Mouse (Mus musculus) urinary bladder, postnatal 4 days (tissue): ENCODE measurements around the gene Iqcd.
A peak's percentile ranks its signal among the peaks of the same experiment; 100 is the strongest.

Experiments used
- DNase-seq, 2 experiments: peaks; one replicate each; pipeline ENCODE4 v3.0.0; 2021 to 2022; ENCODE audit warnings: low spot score in 2 of 2

The Iqcd gene

GRCm38 (mm10) chr5:120603515-120603914, 14.7 kb downstream of the Iqcd start:
- no peak for DNase-seq

GRCm38 (mm10) chr5:120604839-120605238, 16.0 kb downstream of the Iqcd start:
- DNase-seq, result peak in 1 of 2 experiments; percentile 84

DNA sequence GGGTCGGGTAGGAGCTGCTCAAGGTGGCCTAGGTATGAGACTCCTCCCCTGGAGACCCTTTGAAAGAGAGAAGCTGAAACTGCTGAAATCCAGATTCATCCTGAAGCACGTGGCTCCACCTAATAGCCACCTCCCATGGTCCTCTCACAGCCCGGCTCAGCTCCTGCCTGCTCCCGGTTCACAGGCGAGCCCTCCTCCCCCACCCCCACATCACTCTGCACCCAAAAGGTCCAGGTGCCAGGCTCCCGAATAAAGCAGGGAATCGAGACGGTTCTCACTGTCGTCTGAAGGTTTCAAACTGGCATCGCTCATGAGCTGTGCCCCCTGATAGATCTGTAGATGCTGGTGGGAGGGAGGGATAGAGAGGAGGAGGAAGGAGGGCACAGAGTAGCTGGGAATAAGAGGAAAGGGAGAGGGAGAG, 16.4 kb downstream of the Iqcd start:
- DNase-seq, result no peak

GRCm38 (mm10) chr5:120605688-120606087, 16.9 kb downstream of the Iqcd start:
- DNase-seq, result peak; percentile 76 to 92

DNA sequence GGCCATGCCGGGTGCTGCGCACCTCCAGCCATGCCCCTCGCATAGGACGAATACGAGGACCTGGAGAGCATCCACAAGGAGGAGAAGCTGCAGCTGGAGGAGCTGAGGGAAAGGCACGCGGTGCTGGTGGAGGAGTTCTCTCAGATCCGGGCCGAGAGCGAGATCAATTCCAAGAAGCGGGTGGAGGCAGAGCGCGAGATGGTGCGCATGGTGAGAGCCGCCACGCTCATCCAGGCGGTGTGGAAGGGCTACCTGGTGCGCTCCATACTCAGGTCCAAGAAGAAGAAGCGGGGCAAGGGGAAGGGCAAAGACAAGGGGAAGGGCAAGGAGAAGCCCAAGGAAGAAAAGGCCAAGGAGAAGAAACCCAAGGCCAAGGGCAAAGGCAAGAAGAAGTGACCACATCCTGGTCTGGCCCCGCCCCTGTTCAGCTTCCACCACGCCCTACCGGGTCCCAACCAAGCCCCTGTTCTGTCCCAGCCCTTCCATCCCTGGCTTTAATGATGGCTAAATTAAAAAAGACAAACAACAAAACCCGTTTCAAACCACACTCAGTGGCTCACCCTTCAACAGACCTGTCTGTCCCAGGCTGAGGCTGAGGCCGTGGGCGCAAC, 17.9 kb downstream of the Iqcd start:
- no peak for DNase-seq

- DNase-seq, result no peak
Observed at GRCm38 (mm10) chr5:120607335-120607734, 18.5 kb downstream of the Iqcd start.

DNA sequence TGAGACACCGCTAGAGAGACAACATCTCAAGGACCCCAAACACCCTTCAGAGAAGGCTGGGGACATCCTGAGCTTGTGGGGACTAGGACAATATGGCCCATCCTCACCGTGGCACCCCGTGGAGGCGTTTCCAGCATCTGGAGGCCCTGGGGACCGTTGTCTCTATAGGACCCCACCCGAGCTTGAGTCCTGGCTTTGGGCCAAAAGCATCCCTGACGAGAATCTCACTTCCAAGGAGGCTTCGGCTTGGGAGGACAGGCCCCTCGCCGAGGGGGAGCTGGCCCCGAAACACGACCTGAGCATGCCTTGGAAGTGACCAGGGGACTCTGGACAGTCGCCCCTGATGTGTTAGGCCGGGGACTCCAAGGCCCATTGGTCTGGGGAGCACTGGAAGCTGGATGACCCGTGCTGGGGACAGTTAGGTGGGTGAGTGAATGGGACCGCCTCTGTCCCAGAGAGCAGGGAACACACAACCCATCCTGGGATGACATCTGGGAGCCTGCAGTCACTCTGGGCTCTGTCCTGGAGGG, 20.5 kb downstream of the Iqcd start:
- DNase-seq, result no peak

GRCm38 (mm10) chr5:120610906-120611305, 22.1 kb downstream of the Iqcd start:
- DNase-seq, result no peak

DNA sequence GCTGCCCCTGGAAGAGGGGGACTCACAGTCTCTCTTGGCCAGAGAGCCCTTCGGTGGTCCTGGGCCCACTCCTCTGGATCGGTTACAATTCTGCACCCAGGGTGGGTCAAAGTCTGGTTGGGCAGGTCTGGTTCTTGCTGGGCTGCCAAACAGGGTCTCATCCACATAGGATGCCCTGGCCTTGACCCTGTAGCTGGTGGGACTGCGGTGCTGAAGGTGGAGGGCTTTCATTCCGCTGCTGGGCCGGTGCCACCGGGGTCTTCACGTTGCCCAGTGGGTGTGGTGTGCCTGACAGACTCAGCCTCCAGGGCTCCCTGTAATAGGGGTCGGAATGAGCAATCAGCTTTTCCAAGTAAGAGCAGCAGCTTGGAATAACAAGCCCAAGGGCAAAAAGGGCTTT, 22.6 kb downstream of the Iqcd start:
- DNase-seq, result no peak

DNA sequence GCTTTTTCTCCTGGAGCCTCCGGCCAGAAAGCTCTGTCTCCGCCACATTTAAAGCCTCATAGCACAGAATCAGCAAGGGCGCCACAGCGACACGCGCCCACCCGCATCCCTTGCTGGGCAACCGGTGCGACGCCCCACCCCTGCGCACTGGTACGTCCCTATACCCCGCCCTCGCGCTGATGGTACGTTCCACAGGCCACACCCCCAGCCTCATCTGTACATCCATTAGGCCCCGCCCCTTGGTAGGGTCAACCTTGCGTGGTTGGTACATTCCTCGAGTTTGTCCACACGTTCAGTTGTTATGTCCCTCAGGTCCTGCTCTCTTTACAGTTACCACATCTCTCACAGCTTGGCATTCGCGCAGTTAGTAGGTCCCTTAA, 23.6 kb downstream of the Iqcd start, which contains the start of the genes Rita1 and Ddx54:
TSS of gene Rita1 (minus strand) at position 148 of the 380 bp plus-strand sequence.
TSS of gene Ddx54 (plus strand) at position 298 of the 380 bp plus-strand sequence.
- peak; percentile 94 to 96 for DNase-seq

DNA sequence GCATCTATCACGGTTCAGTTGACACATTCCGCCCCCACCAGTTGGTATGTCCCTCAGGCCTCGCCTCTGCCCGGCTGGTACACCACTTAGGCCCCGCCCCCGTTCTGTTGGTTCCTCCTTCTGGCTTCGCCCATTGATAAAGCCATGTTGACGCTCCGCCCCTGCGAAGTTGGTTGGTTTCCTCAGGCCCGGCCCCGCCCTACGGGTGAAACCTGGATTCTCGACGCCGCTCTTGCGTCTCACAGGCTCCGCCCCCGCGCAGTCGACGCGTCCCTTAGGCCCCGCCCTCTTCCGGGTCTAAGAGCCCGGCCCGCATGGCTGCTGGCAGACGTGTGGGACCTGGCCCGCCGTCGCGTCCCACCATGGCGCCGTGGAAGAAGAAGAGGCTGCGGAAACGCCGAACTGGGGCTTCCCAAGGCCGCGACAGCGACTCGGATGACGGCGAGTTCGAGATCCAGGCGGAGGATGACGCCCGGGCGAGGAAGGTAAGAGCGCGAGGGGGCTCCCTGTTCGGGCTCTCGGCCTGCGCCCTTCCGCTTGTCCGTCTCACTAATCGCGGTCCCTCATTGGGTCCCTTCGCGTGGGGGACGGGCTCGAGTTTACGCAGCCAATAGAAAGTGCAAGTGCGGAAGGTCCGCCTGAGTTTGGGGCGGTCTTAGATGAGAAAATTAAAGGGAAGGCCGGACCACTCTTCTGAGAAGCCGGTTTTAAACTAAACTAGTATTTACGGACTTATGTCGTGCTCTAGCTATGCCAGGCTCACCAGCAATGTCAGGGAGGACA, 24.2 kb downstream of the Iqcd start:
- peak; percentile 100 for DNase-seq

- DNase-seq, result no peak
Observed at GRCm38 (mm10) chr5:120615903-120616302, 27.1 kb downstream of the Iqcd start.

- DNase-seq, result no peak
Observed at GRCm38 (mm10) chr5:120618778-120619177, 30.0 kb downstream of the Iqcd start.

- DNase-seq, result no peak
Observed at GRCm38 (mm10) chr5:120619201-120619600, 30.4 kb downstream of the Iqcd start.

DNA sequence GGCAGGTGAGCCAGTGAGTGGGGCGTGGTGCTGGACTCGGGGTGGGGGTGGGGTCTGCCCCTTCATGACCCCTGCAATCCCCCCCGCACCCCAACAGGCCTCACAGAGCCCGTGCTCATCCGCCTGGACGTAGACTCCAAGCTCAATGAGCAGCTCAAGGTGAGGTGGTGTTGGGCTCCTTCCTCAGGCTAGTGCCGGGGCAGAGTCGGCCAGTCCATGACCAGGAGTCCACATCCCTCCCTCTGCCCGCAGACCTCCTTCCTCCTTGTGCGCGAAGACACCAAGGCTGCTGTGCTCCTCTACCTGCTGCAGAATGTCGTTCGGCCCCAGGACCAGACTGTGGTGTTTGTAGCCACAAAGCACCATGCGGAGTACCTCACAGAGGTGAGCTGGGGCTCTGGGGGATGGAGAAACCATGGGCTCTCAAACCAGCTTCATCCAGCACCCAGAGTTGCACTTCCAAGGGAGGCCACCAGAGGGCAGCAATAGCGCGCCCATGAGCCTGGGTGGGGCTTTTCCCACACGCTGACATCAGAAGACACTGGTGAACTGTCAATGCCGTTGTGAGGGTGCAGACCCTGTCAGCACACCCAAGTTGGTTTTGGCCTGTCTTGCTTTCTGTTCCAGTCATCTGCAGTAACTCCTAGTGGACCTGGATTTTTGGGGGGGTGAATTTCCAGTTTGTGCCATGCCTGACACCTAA, 31.7 kb downstream of the Iqcd start:
- DNase-seq, result peak; percentile 68 to 85

GRCm38 (mm10) chr5:120621078-120621765, 32.4 kb downstream of the Iqcd start:
- no peak for DNase-seq

GRCm38 (mm10) chr5:120621846-120622197, 33.0 kb downstream of the Iqcd start:
- no peak for DNase-seq

GRCm38 (mm10) chr5:120622198-120622851, 33.5 kb downstream of the Iqcd start:
- no peak for DNase-seq

DNA sequence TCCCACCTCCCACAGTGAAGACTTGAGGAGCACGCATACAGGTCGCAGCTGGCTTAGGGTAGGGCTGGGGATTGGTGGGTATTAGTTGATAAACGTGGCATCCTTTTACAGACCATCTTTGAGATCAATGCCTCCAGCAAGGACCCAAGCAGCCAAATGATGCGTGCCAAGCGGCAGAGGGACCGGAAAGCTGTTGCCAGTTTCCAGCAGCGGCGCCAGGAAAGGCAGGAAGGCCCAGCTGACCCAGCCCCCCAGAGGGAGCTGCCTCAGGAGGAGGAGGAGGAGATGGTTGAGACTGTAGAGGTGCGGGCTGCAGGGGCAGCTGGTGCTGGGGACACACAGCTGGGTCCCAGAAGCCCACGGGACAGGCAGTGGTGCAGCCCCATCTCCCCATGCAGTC, 35.6 kb downstream of the Iqcd start:
- DNase-seq, result no peak

DNA sequence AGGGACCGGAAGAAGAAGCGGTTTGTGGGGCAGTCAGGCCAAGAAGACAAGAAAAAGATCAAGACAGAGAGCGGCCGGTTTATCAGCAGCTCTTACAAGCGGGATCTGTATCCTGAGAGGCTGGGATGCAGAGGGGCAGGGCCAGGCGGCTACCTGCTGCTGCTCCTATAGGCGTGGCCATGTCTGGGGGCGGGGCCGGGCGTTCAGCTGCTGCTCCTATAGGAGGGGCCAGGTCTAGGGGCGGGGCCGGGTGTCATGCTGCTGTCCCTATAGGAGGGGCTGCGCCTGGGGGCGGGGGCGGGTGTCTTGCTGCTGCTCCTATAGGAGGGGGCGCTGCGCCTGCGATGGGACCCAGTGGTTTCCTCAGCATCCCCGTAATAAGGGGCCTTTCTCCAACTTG, 37.6 kb downstream of the Iqcd start:
- no peak for DNase-seq
